17 mouse cellular contexts compared by ENCODE assay signal in the genomic region with DNA sequence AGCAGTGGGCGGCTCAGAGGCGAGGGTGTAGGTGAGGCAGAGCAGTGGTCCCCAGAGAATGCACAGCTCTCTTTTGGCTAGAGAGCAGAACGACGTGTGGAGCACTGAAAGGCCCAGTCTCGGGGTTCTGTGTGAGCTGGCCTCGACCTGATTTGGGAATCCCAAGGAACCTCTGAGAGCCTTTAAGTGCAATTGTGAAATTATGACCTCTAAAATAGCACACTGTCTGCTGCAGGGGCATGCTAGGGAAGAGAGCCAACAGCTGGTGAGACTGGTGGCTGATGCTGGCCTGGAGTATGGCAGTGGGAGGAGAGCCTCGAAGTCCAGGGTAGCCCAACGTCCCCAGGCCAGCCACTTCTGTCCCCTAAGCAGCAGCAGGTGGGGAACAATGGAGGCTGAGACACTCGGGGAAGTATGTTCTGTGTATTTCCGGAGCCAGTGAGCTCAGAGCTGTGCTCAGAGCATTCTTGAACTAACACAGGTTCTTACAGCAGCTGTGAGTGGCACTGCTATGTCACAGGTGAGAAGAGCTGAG. TPM values are rescaled to one million over a fixed set of nuclear protein-coding genes. Genes with fewer than 3 reads are reported as not detected.
DNase-seq lines count a peak whose midpoint lies in the region; ATAC-seq and TF ChIP-seq lines count a peak whose summit lies in the region.
"Had no signal": no experiment of that assay in that cellular context is flagged by ENCODE, and none has a peak within 500 bp of the region (broad histone marks: within the 10 kb centered on the region; RNA-seq: fewer than 3 reads in every experiment).

No protein-coding gene starts in this region.

- WGBS in heart, embryonic 12.5 days: 70% methylated on average over 10 of the region's 10 CpGs
- WGBS in lung, adult 2 months: 50% methylated on average over 10 of the region's 10 CpGs
- WGBS in stomach, embryonic 15.5 days: 69% methylated on average over 10 of the region's 10 CpGs

- TF ChIP-seq CTCF in lung, adult 2 months (IDR thresholded peaks at IDR 0.05; ENCODE audit: insufficient read depth, low read length): no peak

- H3K9me3 ChIP-seq in heart, embryonic 12.5 days (replicated peaks): peaks cover 6% of the 10 kb centered on the region; the same call in 1 of the 2 replicates
- no peaks in the 10 kb centered on the region for H3K9me3 ChIP-seq in stomach, embryonic 15.5 days
- H3K9me3 ChIP-seq: midbrain, embryonic 15.5 days had no signal

- DNase-seq in heart, adult 11 months: peak; percentile 92
- peak; percentile 50 for DNase-seq in lung, adult 2 months
- DNase-seq in lung, postnatal 25 days (ENCODE audit: low spot score): no peak
- DNase-seq in kidney, postnatal 14 days: no peak
- DNase-seq: adrenal gland, adult 8-10 months; cerebellum, postnatal 10 days; forebrain, postnatal 0 days; kidney, postnatal 10 days; right cerebral cortex, postnatal 4 days had no signal

- H3K4me3 ChIP-seq in heart, embryonic 12.5 days: no peak overlapping the region
- no peak overlapping the region for H3K4me3 ChIP-seq in lung, adult 2 months (replicated peaks; ENCODE audit: extremely low read depth, low read depth, low read length)
- H3K4me3 ChIP-seq in brown adipose tissue, adult 24 weeks (ENCODE audit: insufficient read depth, low read depth, low read length): no peak overlapping the region
- H3K4me3 ChIP-seq in stomach, embryonic 15.5 days (replicated peaks): no peak overlapping the region
- H3K4me3 ChIP-seq: midbrain, embryonic 15.5 days had no signal

- H3K4me2 ChIP-seq in heart, embryonic 12.5 days: no peak overlapping the region
- no peak overlapping the region for H3K4me2 ChIP-seq in stomach, embryonic 15.5 days
- H3K4me2 ChIP-seq: lung, embryonic 14.5 days; midbrain, embryonic 15.5 days had no signal

- no peak for ATAC-seq in heart, embryonic 12.5 days (ENCODE audit: insufficient number of reproducible peaks, low FRiP score)
- no peak for ATAC-seq in stomach, embryonic 15.5 days (ENCODE audit: insufficient read depth, low FRiP score, low read depth)
- ATAC-seq in monocyte, adult 5-6 weeks (replicated peaks; ENCODE audit: insufficient number of reproducible peaks, low FRiP score, low TSS enrichment, poor library complexity, severe bottlenecking): no peak
- ATAC-seq: midbrain, embryonic 15.5 days had no signal

- H3K4me1 ChIP-seq in heart, embryonic 12.5 days (replicated peaks): peaks cover 38% of the 10 kb centered on the region
- H3K4me1 ChIP-seq in lung, adult 2 months (ENCODE audit: control insufficient read depth, insufficient read depth, low read length): peaks cover 20% of the 10 kb centered on the region
- peaks cover 33% of the 10 kb centered on the region for H3K4me1 ChIP-seq in brown adipose tissue, adult 24 weeks (ENCODE audit: control insufficient read depth, insufficient read depth, insufficient read length, low read length)
- H3K4me1 ChIP-seq in stomach, embryonic 15.5 days: peaks cover 37% of the 10 kb centered on the region
- H3K4me1 ChIP-seq: midbrain, embryonic 15.5 days had no signal

- H3K27me3 ChIP-seq in heart, embryonic 12.5 days (replicated peaks): peaks cover 19% of the 10 kb centered on the region
- H3K27me3 ChIP-seq in stomach, embryonic 15.5 days (replicated peaks): peaks cover 14% of the 10 kb centered on the region; the same call in 1 of the 2 replicates
- H3K27me3 ChIP-seq: midbrain, embryonic 15.5 days had no signal

- H3K9ac ChIP-seq in heart, embryonic 12.5 days: no peak overlapping the region
- no peak overlapping the region for H3K9ac ChIP-seq in stomach, embryonic 15.5 days
- H3K9ac ChIP-seq: forebrain, postnatal 0 days; lung, embryonic 14.5 days; midbrain, embryonic 15.5 days had no signal

- H3K36me3 ChIP-seq in heart, embryonic 12.5 days: no peaks in the 10 kb centered on the region
- no peaks in the 10 kb centered on the region for H3K36me3 ChIP-seq in stomach, embryonic 15.5 days
- H3K36me3 ChIP-seq: midbrain, embryonic 15.5 days had no signal

- no peak for TF ChIP-seq POLR2A in lung, adult 2 months (IDR thresholded peaks at IDR 0.05; ENCODE audit: borderline replicate concordance, extremely low read depth, low read depth, low read length)

- no peak overlapping the region for H3K27ac ChIP-seq in heart, embryonic 12.5 days (ENCODE audit: poor library complexity, severe bottlenecking)
- H3K27ac ChIP-seq in brown adipose tissue, adult 24 weeks (replicated peaks; ENCODE audit: low read depth, low read length): peak overlapping the region; percentile 39
- H3K27ac ChIP-seq in stomach, embryonic 15.5 days: peak overlapping the region; percentile 63
- H3K27ac ChIP-seq: midbrain, embryonic 15.5 days had no signal

RNA-seq across cellular contexts. Expression of a gene that starts 13.4 kb away (rescaled TPM):
- polyA plus RNA-seq in heart, embryonic 12.5 days (2016; fragmentation: Nextera tagmentation; extraction: Ambion mirVana): 0.77 and 0.98 TPM in 2 replicates
- 39.6 and 49.2 TPM in 2 replicates for polyA plus RNA-seq in lung, adult 2 months (2012; rRNA removed)
- 9.7 and 10.1 TPM in 2 replicates for polyA plus RNA-seq in brown adipose tissue, adult 24 weeks (2012; ENCODE audit: insufficient read depth, insufficient read length, missing spikeins)
- 0.97 and 1.4 TPM in 2 replicates for polyA plus RNA-seq in stomach, embryonic 15.5 days (2015; fragmentation: Nextera tagmentation; extraction: Ambion mirVana)
- not detected in 3 replicates for total RNA-seq in monocyte, adult 5-6 weeks (2017)

RNA-seq across cellular contexts. Expression of a gene that starts 36.8 kb away (rescaled TPM):
- polyA plus RNA-seq in heart, embryonic 12.5 days (2016; fragmentation: Nextera tagmentation; extraction: Ambion mirVana): 63.2 and 67.0 TPM in 2 replicates
- polyA plus RNA-seq in lung, adult 2 months (2012; rRNA removed): 81.8 and 88.0 TPM in 2 replicates
- polyA plus RNA-seq in brown adipose tissue, adult 24 weeks (2012; ENCODE audit: insufficient read depth, insufficient read length, missing spikeins): 16.2 and 17.1 TPM in 2 replicates
- polyA plus RNA-seq in stomach, embryonic 15.5 days (2015; fragmentation: Nextera tagmentation; extraction: Ambion mirVana): 72.0 and 76.7 TPM in 2 replicates
- total RNA-seq in monocyte, adult 5-6 weeks (2017): 17.4 to 26.0 TPM (median 23.4 TPM) in 3 replicates

RNA-seq across cellular contexts. Expression of a gene that starts 39.2 kb away (rescaled TPM):
- polyA plus RNA-seq in heart, embryonic 12.5 days (2016; fragmentation: Nextera tagmentation; extraction: Ambion mirVana): 10.2 and 11.1 TPM in 2 replicates
- 2.4 and 2.9 TPM in 2 replicates for polyA plus RNA-seq in lung, adult 2 months (2012; rRNA removed)
- 11.1 and 26.4 TPM in 2 replicates for polyA plus RNA-seq in brown adipose tissue, adult 24 weeks (2012; ENCODE audit: insufficient read depth, insufficient read length, missing spikeins)
- 14.0 and 14.5 TPM in 2 replicates for polyA plus RNA-seq in stomach, embryonic 15.5 days (2015; fragmentation: Nextera tagmentation; extraction: Ambion mirVana)
- total RNA-seq in monocyte, adult 5-6 weeks (2017): 5.6 to 15.1 TPM (median 6.4 TPM) in 3 replicates

RNA-seq across cellular contexts. Expression of a gene that starts 54.4 kb away (rescaled TPM):
- 0.17 TPM in 1 of 2 replicates, not detected in the other for polyA plus RNA-seq in heart, embryonic 12.5 days (2016; fragmentation: Nextera tagmentation; extraction: Ambion mirVana)
- 5.2 and 6.7 TPM in 2 replicates for polyA plus RNA-seq in lung, adult 2 months (2012; rRNA removed)
- not detected in 2 replicates for polyA plus RNA-seq in brown adipose tissue, adult 24 weeks (2012; ENCODE audit: insufficient read depth, insufficient read length, missing spikeins)
- 0.35 and 0.63 TPM in 2 replicates for polyA plus RNA-seq in stomach, embryonic 15.5 days (2015; fragmentation: Nextera tagmentation; extraction: Ambion mirVana)
- 0.29 to 1.9 TPM (median 0.75 TPM) in 3 replicates for total RNA-seq in monocyte, adult 5-6 weeks (2017)
- total RNA-seq: liver, adult 2 months had no signal
- polyA plus RNA-seq: C2C12 had no signal

RNA-seq across cellular contexts. Expression of a gene that starts 55.4 kb away (rescaled TPM):
- polyA plus RNA-seq in heart, embryonic 12.5 days (2016; fragmentation: Nextera tagmentation; extraction: Ambion mirVana): 28.9 TPM in 2 replicates
- polyA plus RNA-seq in lung, adult 2 months (2012; rRNA removed): 38.7 and 40.9 TPM in 2 replicates
- polyA plus RNA-seq in brown adipose tissue, adult 24 weeks (2012; ENCODE audit: insufficient read depth, insufficient read length, missing spikeins): 30.2 and 32.3 TPM in 2 replicates
- polyA plus RNA-seq in stomach, embryonic 15.5 days (2015; fragmentation: Nextera tagmentation; extraction: Ambion mirVana): 23.7 and 26.2 TPM in 2 replicates
- 30.4 to 67.0 TPM (median 38.4 TPM) in 3 replicates for total RNA-seq in monocyte, adult 5-6 weeks (2017)

Comparison
In these comparisons a context has a peak if more than half of its experiments do, and no peak if none do; other contexts are left out.
1. DNase-seq: peak in heart, adult 11 months (single experiment) and lung, adult 2 months (single experiment); none in lung, postnatal 25 days (single experiment) and kidney, postnatal 14 days (single experiment).